ENCODE assay signal across 20 mouse cellular contexts in genomic region chr19:32452231-32452630, GRCm38 (mm10). TPM values are rescaled to one million over a fixed set of nuclear protein-coding genes. Genes with fewer than 3 reads are reported as not detected.
DNase-seq lines count a peak whose midpoint lies in the region; ATAC-seq lines count a peak whose summit lies in the region.
"Had no signal": no experiment of that assay in that cellular context is flagged by ENCODE, and none has a peak within 500 bp of the region (broad histone marks: within the 10 kb centered on the region; RNA-seq: fewer than 3 reads in every experiment).

No protein-coding gene starts in this region.

- H3K4me3 ChIP-seq in midbrain, embryonic 14.5 days (replicated peaks; ENCODE audit: low read depth, low read length) = no peak overlapping the region
- no peak overlapping the region for H3K4me3 ChIP-seq in midbrain, embryonic 10.5 days
- H3K4me3 ChIP-seq: embryonic facial prominence, embryonic 12.5 days; kidney, embryonic 15.5 days had no signal

- no peaks in the 10 kb centered on the region for H3K9me3 ChIP-seq in midbrain, embryonic 14.5 days (ENCODE audit: control insufficient read depth, low read length)
- peaks cover 6% of the 10 kb centered on the region for H3K9me3 ChIP-seq in midbrain, embryonic 10.5 days (replicated peaks)
- H3K9me3 ChIP-seq: kidney, embryonic 15.5 days had no signal

- no peak for DNase-seq in frontal cortex, postnatal 25 days (ENCODE audit: low spot score in 2 of 2)
- DNase-seq in midbrain, embryonic 14.5 days = peak; percentile 33
- DNase-seq in midbrain, embryonic 10.5 days (ENCODE audit: low spot score) = no peak
- DNase-seq in left cerebral cortex, adult 8-10 months (ENCODE audit: low spot score in 2 of 2) = peak; percentile 4 to 44
- DNase-seq in right cerebral cortex, postnatal 4 days = peak; percentile 9
- DNase-seq in heart, postnatal 14 days = no peak
- DNase-seq: B cell, adult 2 months; cerebellum, adult 11 months; cerebellum, postnatal 25 days; gastrocnemius, postnatal 14 days; heart, postnatal 4 days; spleen, adult 18-20 months; thymus, postnatal 25 days had no signal

- H3K9ac ChIP-seq in midbrain, embryonic 14.5 days (replicated peaks; ENCODE audit: low read length) = no peak overlapping the region
- H3K9ac ChIP-seq: embryonic facial prominence, embryonic 12.5 days; kidney, embryonic 15.5 days; liver, embryonic 14.5 days had no signal

- no peak overlapping the region for H3K4me2 ChIP-seq in midbrain, embryonic 14.5 days (ENCODE audit: low read length)
- H3K4me2 ChIP-seq: embryonic facial prominence, embryonic 12.5 days; heart, embryonic 11.5 days; kidney, embryonic 15.5 days had no signal

- WGBS in midbrain, embryonic 14.5 days = 75% methylated on average over 4 of the region's 4 CpGs
- 82% methylated on average over 4 of the region's 4 CpGs for WGBS in midbrain, embryonic 10.5 days

- peak; percentile 96 for ATAC-seq in frontal cortex, adult (ENCODE audit: low TSS enrichment)
- no peak for ATAC-seq in midbrain, embryonic 14.5 days (ENCODE audit: low FRiP score, low TSS enrichment)
- ATAC-seq: lung, postnatal 0 days had no signal

- no peaks in the 10 kb centered on the region for H3K36me3 ChIP-seq in midbrain, embryonic 14.5 days (ENCODE audit: control insufficient read depth, insufficient read depth, low read length)
- no peaks in the 10 kb centered on the region for H3K36me3 ChIP-seq in midbrain, embryonic 10.5 days
- H3K36me3 ChIP-seq: embryonic facial prominence, embryonic 12.5 days; kidney, embryonic 15.5 days had no signal

- no peaks in the 10 kb centered on the region for H3K4me1 ChIP-seq in midbrain, embryonic 14.5 days (ENCODE audit: control insufficient read depth, insufficient read depth, low read length)
- no peaks in the 10 kb centered on the region for H3K4me1 ChIP-seq in midbrain, embryonic 10.5 days
- H3K4me1 ChIP-seq: embryonic facial prominence, embryonic 12.5 days; kidney, embryonic 15.5 days had no signal

- H3K27ac ChIP-seq in midbrain, embryonic 14.5 days (replicated peaks; ENCODE audit: low read depth, low read length) = no peak overlapping the region
- no peak overlapping the region for H3K27ac ChIP-seq in midbrain, embryonic 10.5 days (replicated peaks)
- H3K27ac ChIP-seq: embryonic facial prominence, embryonic 12.5 days; kidney, embryonic 15.5 days; liver, embryonic 14.5 days; stomach, postnatal 0 days had no signal

- no peaks in the 10 kb centered on the region for H3K27me3 ChIP-seq in midbrain, embryonic 14.5 days (ENCODE audit: control insufficient read depth, insufficient read depth, low read length)
- no peaks in the 10 kb centered on the region for H3K27me3 ChIP-seq in midbrain, embryonic 10.5 days (ENCODE audit: low read depth, poor library complexity, severe bottlenecking)
- H3K27me3 ChIP-seq: embryonic facial prominence, embryonic 12.5 days; kidney, embryonic 15.5 days had no signal

- intact Hi-C loops in heart, postnatal 14 days (cut with DNase I) = no loop called here

RNA-seq across cellular contexts. Expression of gene Rpl9-ps6, which starts 14.1 kb away (rescaled TPM):
- polyA plus RNA-seq in midbrain, embryonic 14.5 days (2014; fragmentation: Nextera tagmentation; extraction: Ambion mirVana) = 81.9 and 91.9 TPM in 2 replicates
- polyA plus RNA-seq in midbrain, embryonic 10.5 days (2016; fragmentation: Nextera tagmentation; extraction: Ambion mirVana) = 61.1 and 64.9 TPM in 2 replicates
- 10 to 100 TPM; 25.0 to 46.3 (median 32.1) TPM for total RNA-seq in left cerebral cortex, adult 8-10 months (2022)
- 10 to 100 TPM; 19.7 to 27.8 TPM for total RNA-seq in heart, postnatal 14 days (2021)

RNA-seq across cellular contexts. Expression of gene Minpp1, which starts 33.3 kb away (rescaled TPM):
- polyA plus RNA-seq in midbrain, embryonic 14.5 days (2014; fragmentation: Nextera tagmentation; extraction: Ambion mirVana) = 54.3 and 61.8 TPM in 2 replicates
- 70.1 and 77.0 TPM in 2 replicates for polyA plus RNA-seq in midbrain, embryonic 10.5 days (2016; fragmentation: Nextera tagmentation; extraction: Ambion mirVana)
- 10 to 100 TPM; 57.1 to 67.5 (median 60.7) TPM for total RNA-seq in left cerebral cortex, adult 8-10 months (2022)
- total RNA-seq in heart, postnatal 14 days (2021) = 10 to 100 TPM; 19.3 to 20.3 TPM

Comparison
In these comparisons a context has a peak if more than half of its experiments do, and no peak if none do; other contexts are left out.
1. DNase-seq: peak in midbrain, embryonic 14.5 days (single experiment), left cerebral cortex, adult 8-10 months (2 of 2) and right cerebral cortex, postnatal 4 days (single experiment); none in frontal cortex, postnatal 25 days (0 of 2), midbrain, embryonic 10.5 days (single experiment) and heart, postnatal 14 days (0 of 2).